Mouse (Mus musculus): Measurements from ENCODE around the gene Sgpp1. TPM values are rescaled to one million over a fixed set of nuclear protein-coding genes. Genes with fewer than 3 reads are reported as not detected.

Sgpp1 gene
- polyA plus RNA-seq, 1 experiment from 2014 or later = 11.5 TPM

GRCm38 (mm10) chr12:75756387-75756786, 20.9 kb upstream of the Sgpp1 start:
- no peak overlapping the region for H3K27ac ChIP-seq (ENCODE audit: low read length)
- peaks cover 2% of the 10 kb centered on the region; the same call in 1 of the 2 replicates for H3K4me1 ChIP-seq (ENCODE audit: control insufficient read depth, low read depth, low read length)
- WGBS (ENCODE audit: insufficient replicate concordance) = 16% methylated on average over 2 of the region's 2 CpGs
- no peaks in the 10 kb centered on the region for H3K27me3 ChIP-seq (ENCODE audit: control insufficient read depth, insufficient read depth, low read depth, low read length)
- no peak overlapping the region for H3K4me2 ChIP-seq (ENCODE audit: low read depth, low read length)
- no peak for ATAC-seq (ENCODE audit: low read depth)
- H3K9me3 ChIP-seq (replicated peaks; ENCODE audit: control insufficient read depth, low read length) = no peaks in the 10 kb centered on the region
- no peaks in the 10 kb centered on the region for H3K36me3 ChIP-seq (ENCODE audit: control insufficient read depth, insufficient read depth)
- no peak overlapping the region for H3K9ac ChIP-seq (ENCODE audit: low read depth, low read length)
- no peak overlapping the region for H3K4me3 ChIP-seq (ENCODE audit: low read depth, low read length)

GRCm38 (mm10) chr12:75753730-75754129, 18.2 kb upstream of the Sgpp1 start:
- Histone ChIP-seq H3K27me3 (ENCODE audit: control insufficient read depth, insufficient read depth, low read depth, low read length) (no peaks in the 10 kb centered on the region), H3K9ac (ENCODE audit: low read depth, low read length) (no peak overlapping the region), H3K4me1 (ENCODE audit: control insufficient read depth, low read depth, low read length) (no peaks in the 10 kb centered on the region), H3K4me2 (ENCODE audit: low read depth, low read length) (no peak overlapping the region), H3K27ac (ENCODE audit: low read length) (no peak overlapping the region), H3K36me3 (ENCODE audit: control insufficient read depth, insufficient read depth) (no peaks in the 10 kb centered on the region), H3K4me3 (ENCODE audit: low read depth, low read length) (no peak overlapping the region), H3K9me3 (replicated peaks; ENCODE audit: control insufficient read depth, low read length) (no peaks in the 10 kb centered on the region)
- WGBS (ENCODE audit: insufficient replicate concordance) = 67% methylated on average over 8 of the region's 8 CpGs
- ATAC-seq (ENCODE audit: low read depth) = no peak

GRCm38 (mm10) chr12:75752077-75752476, 16.5 kb upstream of the Sgpp1 start:
- Histone ChIP-seq H3K4me3 (ENCODE audit: low read depth, low read length) (no peak overlapping the region), H3K27me3 (ENCODE audit: control insufficient read depth, insufficient read depth, low read depth, low read length) (no peaks in the 10 kb centered on the region), H3K9ac (ENCODE audit: low read depth, low read length) (no peak overlapping the region), H3K4me2 (ENCODE audit: low read depth, low read length) (no peak overlapping the region), H3K9me3 (replicated peaks; ENCODE audit: control insufficient read depth, low read length) (no peaks in the 10 kb centered on the region), H3K27ac (ENCODE audit: low read length) (no peak overlapping the region), H3K36me3 (ENCODE audit: control insufficient read depth, insufficient read depth) (no peaks in the 10 kb centered on the region), H3K4me1 (ENCODE audit: control insufficient read depth, low read depth, low read length) (no peaks in the 10 kb centered on the region)
- WGBS (ENCODE audit: insufficient replicate concordance) = 36% methylated on average over 3 of the region's 3 CpGs
- ATAC-seq (ENCODE audit: low read depth) = no peak

GRCm38 (mm10) chr12:75748574-75748973, 13.0 kb upstream of the Sgpp1 start:
- WGBS (ENCODE audit: insufficient replicate concordance) = 61% methylated on average over 4 of the region's 4 CpGs
- Histone ChIP-seq H3K4me1 (ENCODE audit: control insufficient read depth, low read depth, low read length) (no peaks in the 10 kb centered on the region; the same call in 1 of the 2 replicates), H3K27me3 (ENCODE audit: control insufficient read depth, insufficient read depth, low read depth, low read length) (no peaks in the 10 kb centered on the region), H3K9ac (ENCODE audit: low read depth, low read length) (no peak overlapping the region), H3K4me2 (ENCODE audit: low read depth, low read length) (no peak overlapping the region), H3K4me3 (ENCODE audit: low read depth, low read length) (no peak overlapping the region), H3K9me3 (replicated peaks; ENCODE audit: control insufficient read depth, low read length) (no peaks in the 10 kb centered on the region), H3K36me3 (ENCODE audit: control insufficient read depth, insufficient read depth) (no peaks in the 10 kb centered on the region), H3K27ac (ENCODE audit: low read length) (no peak overlapping the region)
- ATAC-seq (ENCODE audit: low read depth) = no peak

GRCm38 (mm10) chr12:75745697-75746290, 10.3 kb upstream of the Sgpp1 start:
- 28% methylated on average over 14 of the region's 14 CpGs for WGBS (ENCODE audit: insufficient replicate concordance)
- no peaks in the 10 kb centered on the region; the same call in 1 of the 2 replicates for H3K4me1 ChIP-seq (ENCODE audit: control insufficient read depth, low read depth, low read length)
- H3K4me3 ChIP-seq (ENCODE audit: low read depth, low read length) = no peak overlapping the region
- H3K27ac ChIP-seq (ENCODE audit: low read length) = no peak overlapping the region
- no peaks in the 10 kb centered on the region for H3K27me3 ChIP-seq (ENCODE audit: control insufficient read depth, insufficient read depth, low read depth, low read length)
- H3K9me3 ChIP-seq (replicated peaks; ENCODE audit: control insufficient read depth, low read length) = no peaks in the 10 kb centered on the region
- H3K4me2 ChIP-seq (ENCODE audit: low read depth, low read length) = no peak overlapping the region
- no peak overlapping the region for H3K9ac ChIP-seq (ENCODE audit: low read depth, low read length)
- H3K36me3 ChIP-seq (ENCODE audit: control insufficient read depth, insufficient read depth) = no peaks in the 10 kb centered on the region
- peak; percentile 67 for ATAC-seq (ENCODE audit: low read depth)

GRCm38 (mm10) chr12:75742101-75742500, 6.6 kb upstream of the Sgpp1 start:
- Histone ChIP-seq H3K4me3 (ENCODE audit: low read depth, low read length) (no peak overlapping the region), H3K36me3 (ENCODE audit: control insufficient read depth, insufficient read depth) (no peaks in the 10 kb centered on the region), H3K4me1 (ENCODE audit: control insufficient read depth, low read depth, low read length) (no peaks in the 10 kb centered on the region; the same call in 1 of the 2 replicates), H3K9ac (ENCODE audit: low read depth, low read length) (no peak overlapping the region), H3K4me2 (ENCODE audit: low read depth, low read length) (no peak overlapping the region), H3K9me3 (replicated peaks; ENCODE audit: control insufficient read depth, low read length) (no peaks in the 10 kb centered on the region), H3K27ac (ENCODE audit: low read length) (no peak overlapping the region), H3K27me3 (ENCODE audit: control insufficient read depth, insufficient read depth, low read depth, low read length) (no peaks in the 10 kb centered on the region)
- 68% methylated on average over 5 of the region's 5 CpGs for WGBS (ENCODE audit: insufficient replicate concordance)
- no peak for ATAC-seq (ENCODE audit: low read depth)

- no peak for ATAC-seq (ENCODE audit: low read depth)
- no peaks in the 10 kb centered on the region for H3K9me3 ChIP-seq (replicated peaks; ENCODE audit: control insufficient read depth, low read length)
- H3K27me3 ChIP-seq (ENCODE audit: control insufficient read depth, insufficient read depth, low read depth, low read length) = no peaks in the 10 kb centered on the region
- 69% methylated on average over 2 of the region's 2 CpGs for WGBS (ENCODE audit: insufficient replicate concordance)
- no peak overlapping the region for H3K4me3 ChIP-seq (ENCODE audit: low read depth, low read length)
- H3K4me1 ChIP-seq (ENCODE audit: control insufficient read depth, low read depth, low read length) = no peaks in the 10 kb centered on the region; the same call in 1 of the 2 replicates
- H3K4me2 ChIP-seq (ENCODE audit: low read depth, low read length) = no peak overlapping the region
- H3K27ac ChIP-seq (ENCODE audit: low read length) = no peak overlapping the region
- no peaks in the 10 kb centered on the region for H3K36me3 ChIP-seq (ENCODE audit: control insufficient read depth, insufficient read depth)
- H3K9ac ChIP-seq (ENCODE audit: low read depth, low read length) = no peak overlapping the region
Observed at GRCm38 (mm10) chr12:75741273-75741672, 5.7 kb upstream of the Sgpp1 start.

- 60% methylated on average over 1 of the region's 1 CpGs for WGBS (ENCODE audit: insufficient replicate concordance)
- ATAC-seq (ENCODE audit: low read depth) = no peak
- H3K9me3 ChIP-seq (replicated peaks; ENCODE audit: control insufficient read depth, low read length) = no peaks in the 10 kb centered on the region
- H3K27ac ChIP-seq (ENCODE audit: low read length) = no peak overlapping the region
- H3K36me3 ChIP-seq (ENCODE audit: control insufficient read depth, insufficient read depth) = no peaks in the 10 kb centered on the region
- no peak overlapping the region for H3K4me2 ChIP-seq (ENCODE audit: low read depth, low read length)
- H3K27me3 ChIP-seq (ENCODE audit: control insufficient read depth, insufficient read depth, low read depth, low read length) = no peaks in the 10 kb centered on the region
- no peak overlapping the region for H3K9ac ChIP-seq (ENCODE audit: low read depth, low read length)
- H3K4me1 ChIP-seq (ENCODE audit: control insufficient read depth, low read depth, low read length) = peaks cover 4% of the 10 kb centered on the region
- no peak overlapping the region for H3K4me3 ChIP-seq (ENCODE audit: low read depth, low read length)
Observed at GRCm38 (mm10) chr12:75740451-75740850, 4.9 kb upstream of the Sgpp1 start.

GRCm38 (mm10) chr12:75739611-75740010, 4.1 kb upstream of the Sgpp1 start:
- WGBS (ENCODE audit: insufficient replicate concordance) = 59% methylated on average over 2 of the region's 2 CpGs
- ATAC-seq (ENCODE audit: low read depth) = no peak

More at GRCm38 (mm10) chr12:75739611-75740010, 4.1 kb upstream of the Sgpp1 start:
- H3K27me3 ChIP-seq (ENCODE audit: control insufficient read depth, insufficient read depth, low read depth, low read length) = no peaks in the 10 kb centered on the region
- H3K27ac ChIP-seq (ENCODE audit: low read length) = no peak overlapping the region
- no peak overlapping the region for H3K9ac ChIP-seq (ENCODE audit: low read depth, low read length)
- no peaks in the 10 kb centered on the region for H3K9me3 ChIP-seq (replicated peaks; ENCODE audit: control insufficient read depth, low read length)
- H3K4me1 ChIP-seq (ENCODE audit: control insufficient read depth, low read depth, low read length) = peaks cover 4% of the 10 kb centered on the region
- H3K36me3 ChIP-seq (ENCODE audit: control insufficient read depth, insufficient read depth) = no peaks in the 10 kb centered on the region
- H3K4me3 ChIP-seq (ENCODE audit: low read depth, low read length) = no peak overlapping the region
- no peak overlapping the region for H3K4me2 ChIP-seq (ENCODE audit: low read depth, low read length)

Data from liver, embryonic 16.5 days (tissue).